Mouse (Mus musculus) heart, adult 2 months (tissue): ENCODE results near the gene Pcp4. TPM values are rescaled to one million over a fixed set of nuclear protein-coding genes. Genes with fewer than 3 reads are reported as not detected.

Source experiments
- DNase-seq, 2 experiments: peaks; one replicate each; pipeline ENCODE4 v3.0.0; 2021
- H3K27ac ChIP-seq: fragments of 200-600 bp; 2 replicates; pipeline ENCODE4 v1.8.1; 2022
- H3K27me3 ChIP-seq: fragments of 200-500 bp; 2 replicates; pipeline ENCODE4 v1.6.1; 2012; ENCODE audit warnings: mild to moderate bottlenecking, low read length, inconsistent platforms, mixed read lengths; ENCODE audit not compliant: control insufficient read depth, insufficient read depth
- H3K36me3 ChIP-seq: fragments of 200-500 bp; 2 replicates; pipeline ENCODE4 v1.6.1; 2012; ENCODE audit warnings: low read length, inconsistent platforms; ENCODE audit not compliant: control insufficient read depth, insufficient read depth
- H3K4me1 ChIP-seq: fragments of 200-500 bp; 2 replicates; pipeline ENCODE4 v1.6.1; 2011; ENCODE audit warnings: low read length; ENCODE audit not compliant: control insufficient read depth, insufficient read depth
- H3K4me3 ChIP-seq: fragments of 200-600 bp; 2 replicates; pipeline ENCODE4 v1.8.1; 2022
- H3K79me2 ChIP-seq: fragments of 200-500 bp; replicated peaks from 2 replicates; pipeline ENCODE4 v1.6.1; 2012; ENCODE audit warnings: mild to moderate bottlenecking, inconsistent platforms, low read length, moderate library complexity, mixed read lengths; ENCODE audit not compliant: control insufficient read depth, insufficient read depth
- H3K9ac ChIP-seq: fragments of 200-500 bp; 2 replicates; pipeline ENCODE4 v1.6.1; 2012; ENCODE audit warnings: low read depth, mild to moderate bottlenecking, control low read depth, inconsistent platforms, low read length, mixed read lengths
- CTCF ChIP-seq: fragments of 200-600 bp; IDR thresholded peaks from 2 replicates; pipeline ENCODE4 v1.8.1; 2022; ENCODE audit warnings: antibody characterized with exemption, mild to moderate bottlenecking, moderate library complexity
- EP300 ChIP-seq: fragments of 200-500 bp; IDR thresholded peaks from 2 replicates; pipeline ENCODE4 v1.6.1; 2011; ENCODE audit warnings: low read depth, low read length, control low read depth; ENCODE audit not compliant: insufficient read depth
- POLR2A ChIP-seq: fragments of 200-500 bp; IDR thresholded peaks from 2 replicates; pipeline ENCODE4 v1.6.1; 2011; ENCODE audit warnings: mild to moderate bottlenecking, low read depth, low read length, control low read depth; ENCODE audit not compliant: insufficient read depth
- WGBS: fragments of 180-500 bp; shearing (Covaris S2); methylation state at CpG from one replicate; pipeline ENCODE4 v1.1.7; 2018; 5-methylcytosine and 5-hydroxymethylcytosine counted together
- intact Hi-C: fragments of 180-260 bp; cut with DNase I; formaldehyde crosslinking; loops from one replicate; pipeline ENCODE4 v1.15.1; 2025
- polyA plus RNA-seq: library from polyadenylated mRNA; depleted of rRNA; stranded (reverse); fragments of >200 nt; gene quantifications from 2 replicates; pipeline ENCODE4 v1.2.3, GENCODE M21; 2012
- total RNA-seq, 2 experiments: library from RNA; stranded (reverse); gene quantifications; 2 replicates each; pipeline ENCODE4 v1.2.3; 2021

The Pcp4 gene
- total and polyA plus RNA-seq, 3 experiments: 0.57 to 3.6 (median 2.1) TPM

DNA sequence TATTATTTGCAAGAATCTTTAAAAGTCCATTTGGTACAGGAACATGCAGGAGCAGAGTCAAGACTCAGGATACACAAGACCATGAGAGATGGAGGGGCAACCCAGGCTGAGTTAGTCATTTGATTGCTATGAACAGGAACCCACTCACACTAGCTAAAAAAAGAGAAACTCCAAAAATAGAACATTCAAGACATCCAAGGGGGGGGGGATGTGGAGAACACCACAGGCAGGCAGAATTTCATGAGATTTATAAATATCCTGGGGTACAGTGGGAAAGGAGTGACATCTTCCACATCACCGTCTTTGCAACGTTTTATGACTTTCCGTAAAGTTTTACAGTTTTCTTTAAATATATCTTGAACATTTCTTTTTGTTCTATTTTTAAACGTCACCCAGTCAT is 61.1 kb downstream of the Pcp4 start:
- Histone ChIP-seq H3K79me2 (no peaks in the 10 kb centered on the region), H3K9ac (no peak overlapping the region), H3K27me3 (no peaks in the 10 kb centered on the region), H3K27ac (no peak overlapping the region), H3K36me3 (no peaks in the 10 kb centered on the region), H3K4me3 (no peak overlapping the region), H3K4me1 (no peaks in the 10 kb centered on the region; the same call in 1 of the 2 replicates)
- no peak for DNase-seq
- WGBS: 67% methylated on average over 4 of the region's 4 CpGs
- intact Hi-C loops: no loop called here
- TF ChIP-seq POLR2A: no peak
- TF ChIP-seq EP300: no peak
- no peak for TF ChIP-seq CTCF

DNA sequence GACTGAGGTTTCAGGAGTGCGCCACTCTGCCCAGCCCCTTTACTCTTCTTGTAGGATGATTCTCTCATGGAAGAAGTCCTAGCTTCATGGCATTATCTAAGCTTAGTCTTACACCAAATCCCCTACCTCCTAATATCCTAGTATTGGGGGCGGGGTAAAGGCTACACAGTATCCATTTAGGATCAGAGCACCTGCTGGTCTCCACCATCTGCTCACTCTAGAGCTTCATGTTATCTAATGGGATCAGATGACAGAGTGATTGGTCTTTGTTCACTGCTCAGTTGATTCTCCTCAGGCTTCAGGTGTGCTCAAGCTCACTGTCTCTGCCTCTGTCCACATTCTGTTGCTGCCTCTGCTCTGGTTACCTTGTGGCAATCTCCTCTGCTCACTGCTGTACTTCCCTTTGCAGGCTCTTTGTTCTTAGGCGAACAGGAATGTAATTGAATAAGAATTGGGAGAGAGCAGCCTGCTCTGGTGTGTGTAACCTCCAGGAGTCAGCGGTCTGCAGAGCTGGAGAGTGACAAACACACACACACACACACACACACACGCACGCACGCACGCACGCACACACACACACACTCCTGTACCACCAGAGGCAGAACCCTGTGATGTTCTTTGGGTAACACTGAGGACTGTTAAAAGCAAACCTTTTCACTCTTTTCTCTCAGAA is 62.6 kb downstream of the Pcp4 start:
- intact Hi-C loops: loop anchor here (5.0 kb wide), 1 partner anchor 87 kb away; no protein-coding TSS in a partner anchor

DNA sequence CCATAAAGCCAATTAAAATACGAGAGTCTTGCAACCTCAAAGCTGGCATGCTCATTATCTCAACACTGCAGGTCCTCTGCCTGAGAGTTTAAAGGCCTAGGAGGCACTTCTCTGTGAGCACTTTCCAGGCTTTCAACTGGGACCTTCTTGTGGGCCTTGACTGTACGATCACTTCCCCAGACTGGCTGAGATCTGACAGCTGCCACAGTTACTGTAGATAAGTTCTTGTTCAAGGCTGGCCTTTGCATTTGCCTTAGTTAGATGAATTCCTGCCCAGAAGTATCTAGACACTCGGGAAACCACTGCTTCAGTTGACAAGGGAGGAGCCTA is 63.1 kb downstream of the Pcp4 start:
- TF ChIP-seq POLR2A (no peak), EP300 (no peak), CTCF (no peak)
- H3K27ac ChIP-seq: no peak overlapping the region
- H3K79me2 ChIP-seq: no peaks in the 10 kb centered on the region
- H3K4me1 ChIP-seq: no peaks in the 10 kb centered on the region; the same call in 1 of the 2 replicates
- intact Hi-C loops: loop anchor here (5.0 kb wide), 1 partner anchor 87 kb away; no protein-coding TSS in a partner anchor
- WGBS: 53% methylated on average over 3 of the region's 3 CpGs
- H3K9ac ChIP-seq: no peak overlapping the region
- H3K27me3 ChIP-seq: no peaks in the 10 kb centered on the region
- DNase-seq: no peak
- H3K36me3 ChIP-seq: no peaks in the 10 kb centered on the region
- no peak overlapping the region for H3K4me3 ChIP-seq

More for the DNA sequence above, 62.6 kb downstream of the Pcp4 start:
- Histone ChIP-seq H3K79me2 (no peaks in the 10 kb centered on the region), H3K4me3 (no peak overlapping the region), H3K27ac (no peak overlapping the region), H3K9ac (no peak overlapping the region), H3K36me3 (no peaks in the 10 kb centered on the region), H3K4me1 (no peaks in the 10 kb centered on the region; the same call in 1 of the 2 replicates), H3K27me3 (no peaks in the 10 kb centered on the region)
- TF ChIP-seq POLR2A: no peak
- TF ChIP-seq CTCF: no peak
- no peak for TF ChIP-seq EP300
- 79% methylated on average over 9 of the region's 9 CpGs for WGBS
- no peak for DNase-seq

DNA sequence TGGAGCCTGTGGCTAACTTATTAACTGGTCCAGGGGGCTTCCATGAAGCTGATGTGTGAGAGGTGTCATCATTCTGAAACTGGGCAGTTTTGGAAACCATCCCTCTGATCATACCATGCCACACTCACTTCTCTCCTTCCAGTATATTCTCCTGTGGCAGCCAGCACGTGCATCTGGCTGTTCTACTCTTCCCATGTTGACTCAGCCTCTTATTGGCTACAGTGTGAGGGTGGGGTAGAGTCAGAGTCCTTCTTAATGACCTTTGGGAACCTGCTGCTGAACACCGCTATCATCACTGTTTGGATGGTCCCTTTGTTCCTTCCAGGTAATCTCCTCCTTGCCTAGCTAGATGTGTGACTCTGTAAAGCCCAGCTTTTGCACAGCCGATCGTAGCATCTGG is 63.6 kb downstream of the Pcp4 start:
- TF ChIP-seq POLR2A (no peak), CTCF (no peak), EP300 (no peak)
- Histone ChIP-seq H3K79me2 (no peaks in the 10 kb centered on the region), H3K4me3 (no peak overlapping the region), H3K4me1 (no peaks in the 10 kb centered on the region; the same call in 1 of the 2 replicates), H3K27me3 (no peaks in the 10 kb centered on the region), H3K27ac (no peak overlapping the region), H3K9ac (no peak overlapping the region), H3K36me3 (no peaks in the 10 kb centered on the region)
- intact Hi-C loops: loop anchor here (5.0 kb wide), 1 partner anchor 86 kb away; no protein-coding TSS in a partner anchor
- WGBS: 78% methylated on average over 4 of the region's 4 CpGs
- DNase-seq: no peak

DNA sequence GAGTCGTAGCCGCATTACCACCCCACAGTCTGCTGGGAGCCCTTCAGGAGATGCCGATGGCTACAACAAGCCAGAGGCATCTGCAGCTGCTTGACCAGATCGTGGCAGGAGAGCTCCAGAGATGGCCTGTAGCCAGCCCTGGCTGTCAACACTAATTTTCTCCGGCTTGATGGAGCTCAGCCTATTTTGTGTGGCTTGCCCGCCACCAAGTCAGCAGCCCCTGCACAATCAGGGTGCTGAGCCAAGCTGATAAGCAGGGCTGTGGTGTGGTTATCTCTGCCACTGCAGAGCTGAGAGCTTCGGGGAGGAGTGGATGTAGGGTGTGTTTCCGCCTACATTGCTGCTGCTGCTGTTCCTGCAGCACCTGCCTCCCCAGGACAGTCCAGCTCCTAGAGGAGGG is 66.3 kb downstream of the Pcp4 start:
- H3K27ac ChIP-seq: no peak overlapping the region
- H3K4me1 ChIP-seq: no peaks in the 10 kb centered on the region; the same call in 1 of the 2 replicates
- no peaks in the 10 kb centered on the region for H3K36me3 ChIP-seq
- no peaks in the 10 kb centered on the region for H3K79me2 ChIP-seq
- intact Hi-C loops: loop anchor here (5.0 kb wide), 1 partner anchor 84 kb away; no protein-coding TSS in a partner anchor
- no peak overlapping the region for H3K4me3 ChIP-seq
- TF ChIP-seq EP300 (0 out of 2 replicates have a peak, but pooled peaks have one; percentile 34), CTCF (0 out of 2 replicates have a peak, but pooled peaks have one; percentile 15), POLR2A (no peak)
- DNase-seq: peak; percentile 66 to 76
- H3K27me3 ChIP-seq: no peaks in the 10 kb centered on the region
- WGBS: 8% methylated on average over 8 of the region's 8 CpGs
- no peak overlapping the region for H3K9ac ChIP-seq

DNA sequence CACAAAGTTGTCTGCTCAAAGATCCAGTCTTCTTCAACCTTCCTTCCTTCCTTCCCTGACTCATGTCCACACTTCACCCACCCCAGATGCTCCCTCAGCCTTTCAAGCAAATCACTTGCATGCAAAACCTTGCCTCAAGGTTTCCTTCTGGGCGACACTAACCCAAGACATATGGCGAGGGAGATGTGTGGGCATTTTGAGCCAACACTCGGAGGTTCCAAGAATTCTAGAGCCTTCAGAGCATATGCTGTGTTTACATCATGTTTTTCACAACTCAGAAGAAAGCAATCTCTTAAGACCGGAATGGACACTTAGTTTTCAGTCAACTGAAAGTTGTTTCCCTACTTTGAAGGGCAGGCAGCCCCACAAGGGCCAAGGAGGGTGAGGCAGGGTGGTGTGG is 67.9 kb downstream of the Pcp4 start:
- DNase-seq: no peak
- no peaks in the 10 kb centered on the region for H3K36me3 ChIP-seq
- H3K27me3 ChIP-seq: no peaks in the 10 kb centered on the region
- no peak overlapping the region for H3K27ac ChIP-seq
- intact Hi-C loops: no loop called here
- no peak overlapping the region for H3K9ac ChIP-seq
- H3K4me1 ChIP-seq: no peaks in the 10 kb centered on the region; the same call in 1 of the 2 replicates
- no peaks in the 10 kb centered on the region for H3K79me2 ChIP-seq
- WGBS: 89% methylated on average over 4 of the region's 4 CpGs
- no peak for TF ChIP-seq POLR2A
- TF ChIP-seq EP300: no peak
- TF ChIP-seq CTCF: no peak
- no peak overlapping the region for H3K4me3 ChIP-seq
